Mouse (Mus musculus) adrenal gland, postnatal 10 days (tissue): ENCODE data around the gene Bcr. TPM values are rescaled to one million over a fixed set of nuclear protein-coding genes. Genes with fewer than 3 reads are reported as not detected.

ENCODE experiments used
- total RNA-seq, 2 experiments: library from RNA; stranded (reverse); gene quantifications; 2 replicates each; pipeline ENCODE4 v1.2.3; 2021

Gene Bcr
- total RNA-seq, 2 experiments from 2014 or later: 21.6 to 24.0 TPM

Other genes starting within 250 kb of the Bcr start
- gene Gnaz, start 93.4 kb upstream of the Bcr start, total RNA-seq: 1 to 10 TPM; 2.0 to 4.8 TPM
- under 1 TPM in 1 of 2 experiments, not detected in 1; 0.39 TPM for gene Rsph14, start 28.0 kb upstream of the Bcr start, total RNA-seq
- gene Rab36, start 23.5 kb upstream of the Bcr start, total RNA-seq: 10 to 100 TPM in 1 of 2 experiments, 1 to 10 TPM in 1; 7.1 to 12.5 TPM
- 10 to 100 TPM; 43.4 to 49.3 TPM for gene Specc1l, start 151.5 kb downstream of the Bcr start, total RNA-seq